In the genomic region with DNA sequence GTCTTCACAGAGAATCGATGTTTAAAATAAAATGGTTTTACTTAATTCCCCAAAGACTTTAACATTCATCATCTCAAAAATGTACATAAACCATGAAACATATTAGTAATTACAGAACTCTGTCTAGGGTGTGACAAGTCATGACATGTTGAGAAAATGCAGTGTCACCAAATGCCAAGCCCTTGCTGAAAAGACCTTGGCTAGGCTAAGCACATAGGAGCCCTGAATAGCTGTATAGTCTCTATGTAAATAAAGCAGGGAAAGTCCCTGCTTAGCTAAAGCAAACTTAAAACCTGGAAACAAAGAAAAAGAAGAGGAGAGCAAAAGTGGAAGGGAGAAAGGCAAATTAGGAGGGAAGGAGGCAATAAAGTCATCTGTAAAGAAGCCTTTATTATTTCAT, we compare ENCODE assay signal across 22 mouse cellular contexts. TPM values are rescaled to one million over a fixed set of nuclear protein-coding genes. Genes with fewer than 3 reads are reported as not detected.
A peak's percentile ranks its signal among the peaks of the same experiment; 100 is the strongest.
DNase-seq lines count a peak whose midpoint lies in the region; ATAC-seq and TF ChIP-seq lines count a peak whose summit lies in the region.
"Had no signal": no experiment of that assay in that cellular context is flagged by ENCODE, and none has a peak within 500 bp of the region (broad histone marks: within the 10 kb centered on the region; RNA-seq: fewer than 3 reads in every experiment).

No protein-coding gene starts in this region.

- no peaks in the 10 kb centered on the region for H3K27me3 ChIP-seq in lung, embryonic 14.5 days (ENCODE audit: insufficient read depth, low read length)
- no peaks in the 10 kb centered on the region for H3K27me3 ChIP-seq in intestine, embryonic 16.5 days (replicated peaks; ENCODE audit: control insufficient read depth, insufficient read depth, low read length)
- no peaks in the 10 kb centered on the region for H3K27me3 ChIP-seq in stomach, embryonic 14.5 days (ENCODE audit: control insufficient read depth, insufficient read depth, low read length)
- H3K27me3 ChIP-seq: embryonic facial prominence, embryonic 15.5 days; hindbrain, embryonic 12.5 days had no signal

- no peak overlapping the region for H3K4me3 ChIP-seq in lung, embryonic 14.5 days (ENCODE audit: low read depth, low read length)
- H3K4me3 ChIP-seq in intestine, embryonic 16.5 days (ENCODE audit: low read length): no peak overlapping the region
- H3K4me3 ChIP-seq in stomach, embryonic 14.5 days (ENCODE audit: low read depth, low read length): no peak overlapping the region
- H3K4me3 ChIP-seq in layer of hippocampus, adult 2 months: no peak overlapping the region
- H3K4me3 ChIP-seq: embryonic facial prominence, embryonic 15.5 days; erythroblast, embryonic 14.5 days; forebrain, embryonic 10.5 days; heart, embryonic 10.5 days; hindbrain, embryonic 12.5 days had no signal

- no peaks in the 10 kb centered on the region for H3K9me3 ChIP-seq in lung, embryonic 14.5 days (ENCODE audit: low read depth, low read length)
- no peaks in the 10 kb centered on the region for H3K9me3 ChIP-seq in intestine, embryonic 16.5 days (ENCODE audit: control insufficient read depth, low read length)
- no peaks in the 10 kb centered on the region for H3K9me3 ChIP-seq in stomach, embryonic 14.5 days (ENCODE audit: control insufficient read depth, low read depth, low read length)
- H3K9me3 ChIP-seq: embryonic facial prominence, embryonic 15.5 days; forebrain, embryonic 10.5 days; heart, embryonic 10.5 days; hindbrain, embryonic 12.5 days had no signal

- 0 out of 2 replicates have a peak, but pooled peaks have one; percentile 58 for ATAC-seq in lung, embryonic 14.5 days (ENCODE audit: insufficient read depth)
- peak; percentile 63 for ATAC-seq in intestine, embryonic 16.5 days
- peak; percentile 72; the same call in 1 of the 2 replicates for ATAC-seq in stomach, embryonic 14.5 days (ENCODE audit: insufficient number of reproducible peaks, insufficient read depth, low FRiP score, low read depth)
- ATAC-seq in cerebellum, adult (ENCODE audit: insufficient number of reproducible peaks, low FRiP score, low TSS enrichment): no peak
- ATAC-seq: forebrain, embryonic 14.5 days; hindbrain, embryonic 16.5 days had no signal

- no peak overlapping the region for H3K27ac ChIP-seq in lung, embryonic 14.5 days (ENCODE audit: low read depth)
- H3K27ac ChIP-seq in intestine, embryonic 16.5 days (ENCODE audit: low read length): no peak overlapping the region
- H3K27ac ChIP-seq in stomach, embryonic 14.5 days (ENCODE audit: low read length): no peak overlapping the region
- no peak overlapping the region for H3K27ac ChIP-seq in layer of hippocampus, adult 2 months
- H3K27ac ChIP-seq: embryonic facial prominence, embryonic 15.5 days; forebrain, embryonic 10.5 days; heart, embryonic 10.5 days; hindbrain, embryonic 12.5 days had no signal

- H3K36me3 ChIP-seq in lung, embryonic 14.5 days (ENCODE audit: insufficient read depth): peaks cover 14% of the 10 kb centered on the region; the same call in 1 of the 2 replicates
- no peaks in the 10 kb centered on the region for H3K36me3 ChIP-seq in intestine, embryonic 16.5 days (ENCODE audit: control insufficient read depth, insufficient read depth, low read length)
- no peaks in the 10 kb centered on the region; the same call in 1 of the 2 replicates for H3K36me3 ChIP-seq in stomach, embryonic 14.5 days (ENCODE audit: control insufficient read depth, insufficient read depth, low read length)

- H3K9ac ChIP-seq in lung, embryonic 14.5 days: no peak overlapping the region
- no peak overlapping the region for H3K9ac ChIP-seq in intestine, embryonic 16.5 days (ENCODE audit: low read depth, low read length)
- H3K9ac ChIP-seq in stomach, embryonic 14.5 days (replicated peaks; ENCODE audit: low read depth, low read length): no peak overlapping the region
- H3K9ac ChIP-seq: embryonic facial prominence, embryonic 15.5 days; hindbrain, embryonic 12.5 days had no signal

- DNase-seq in lung, embryonic 14.5 days: no peak
- no peak for DNase-seq in lung, postnatal 10 days
- no peak for DNase-seq in layer of hippocampus, adult 2 months (ENCODE audit: low spot score in 2 of 2)
- no peak for DNase-seq in gastrocnemius, postnatal 4 days (ENCODE audit: low spot score in 2 of 2)
- DNase-seq: adrenal gland, postnatal 10 days; cerebellum, adult 11-12 months; cerebellum, adult 9-10 months; cerebellum, postnatal 36 days; gastrocnemius, postnatal 36 days; heart, adult 18-20 months; heart, postnatal 10 days; heart, postnatal 4 days had no signal

- H3K4me1 ChIP-seq in lung, embryonic 14.5 days (ENCODE audit: insufficient read depth): no peaks in the 10 kb centered on the region
- no peaks in the 10 kb centered on the region for H3K4me1 ChIP-seq in intestine, embryonic 16.5 days (ENCODE audit: control insufficient read depth, insufficient read depth, low read length)
- no peaks in the 10 kb centered on the region for H3K4me1 ChIP-seq in stomach, embryonic 14.5 days (ENCODE audit: control insufficient read depth, insufficient read depth, low read length)
- H3K4me1 ChIP-seq: embryonic facial prominence, embryonic 15.5 days; heart, embryonic 10.5 days had no signal

- WGBS in lung, embryonic 14.5 days: 78% methylated on average over 1 of the region's 1 CpGs
- 76% methylated on average over 1 of the region's 1 CpGs for WGBS in intestine, embryonic 16.5 days
- 53% methylated on average over 1 of the region's 1 CpGs for WGBS in stomach, embryonic 14.5 days

- TF ChIP-seq CTCF in lung, embryonic 14.5 days (IDR thresholded peaks at IDR 0.05; ENCODE audit: low read depth): no peak
- TF ChIP-seq CTCF in layer of hippocampus, adult 2 months (conservative IDR thresholded peaks at IDR 0.05): no peak

- no peak overlapping the region for H3K4me2 ChIP-seq in lung, embryonic 14.5 days
- H3K4me2 ChIP-seq in intestine, embryonic 16.5 days (ENCODE audit: low read depth, low read length): no peak overlapping the region
- no peak overlapping the region for H3K4me2 ChIP-seq in stomach, embryonic 14.5 days (replicated peaks; ENCODE audit: low read depth, low read length)
- H3K4me2 ChIP-seq: embryonic facial prominence, embryonic 15.5 days; hindbrain, embryonic 12.5 days had no signal

RNA-seq across cellular contexts. Expression of gene Tle1, which starts 24.8 kb away (rescaled TPM):
- polyA plus RNA-seq in lung, embryonic 14.5 days (2014; fragmentation: Nextera tagmentation; extraction: Ambion mirVana): 24.1 and 25.1 TPM in 2 replicates
- polyA plus RNA-seq in intestine, embryonic 16.5 days (2015; fragmentation: Nextera tagmentation; extraction: Ambion mirVana): 12.5 and 14.0 TPM in 2 replicates
- 25.8 and 29.5 TPM in 2 replicates for polyA plus RNA-seq in stomach, embryonic 14.5 days (2014; fragmentation: Nextera tagmentation; extraction: Ambion mirVana)
- total RNA-seq in layer of hippocampus, adult 2 months (2021): 10 to 100 TPM; 77.1 to 87.0 TPM
- 10 to 100 TPM; 36.9 to 42.4 TPM for total RNA-seq in gastrocnemius, postnatal 4 days (2021)
